Mouse (Mus musculus) megakaryocyte progenitor cell, adult 5-6 weeks (primary cell): ENCODE results near the gene Ppp1r7. TPM values are rescaled to one million over a fixed set of nuclear protein-coding genes. Genes with fewer than 3 reads are reported as not detected.

Source experiments
- ATAC-seq: replicated peaks from 2 replicates; pipeline ENCODE4 v1.8.0; 2016; ENCODE audit warnings: mild to moderate bottlenecking, moderate TSS enrichment, inconsistent platforms; ENCODE audit not compliant: poor library complexity
- total RNA-seq, 2 experiments: library from RNA; stranded (forward) in 1 of 2; stranded (reverse) in 1 of 2; fragments of 157-497, 149-512 nt in 1 of 2; fragments of 200-1000 nt in 1 of 2; gene quantifications; 2 replicates each; pipeline versions ENCODE4 v1.2.3 to v1.2.4; 2015 to 2017

Ppp1r7 gene
- total RNA-seq, 2 experiments from 2014 or later, result 16.0 to 27.1 TPM

- no peak for ATAC-seq
Observed at GRCm38 (mm10) chr1:93403403-93403802, 60.7 kb downstream of the Ppp1r7 start.

Other genes with a start within 250 kb of the Ppp1r7 start
- gene Kif1a, start 240.9 kb upstream of the Ppp1r7 start, total RNA-seq (2015), result 0.05 TPM in 1 of 2 replicates, not detected in the other
- not detected in 2 replicates for gene Kif1a, start 240.9 kb upstream of the Ppp1r7 start, total RNA-seq (2017)
- gene Agxt, start 207.6 kb upstream of the Ppp1r7 start, total RNA-seq (2015), result not detected in 2 replicates
- gene Agxt, start 207.6 kb upstream of the Ppp1r7 start, total RNA-seq (2017), result not detected in 2 replicates
- not detected in 2 replicates for gene 2310007B03Rik, start 181.9 kb upstream of the Ppp1r7 start, total RNA-seq (2015)
- not detected in 2 replicates for gene 2310007B03Rik, start 181.9 kb upstream of the Ppp1r7 start, total RNA-seq (2017)
- gene Crocc2, start 174.1 kb upstream of the Ppp1r7 start, total RNA-seq (2015), result not detected in 2 replicates
- not detected in 2 replicates for gene Crocc2, start 174.1 kb upstream of the Ppp1r7 start, total RNA-seq (2017)
- gene Sned1, start 107.0 kb upstream of the Ppp1r7 start, total RNA-seq (2015), result 0.44 and 3.2 TPM in 2 replicates
- gene Sned1, start 107.0 kb upstream of the Ppp1r7 start, total RNA-seq (2017), result 0.14 and 0.17 TPM in 2 replicates
- gene Mterf4, start 36.9 kb upstream of the Ppp1r7 start, total RNA-seq (2015), result 11.3 and 13.1 TPM in 2 replicates
- gene Mterf4, start 36.9 kb upstream of the Ppp1r7 start, total RNA-seq (2017), result 24.4 and 27.6 TPM in 2 replicates
- gene Pask, start 628 bp downstream of the Ppp1r7 start, total RNA-seq (2015), result 11.1 and 13.8 TPM in 2 replicates
- 10.4 and 12.6 TPM in 2 replicates for gene Pask, start 628 bp downstream of the Ppp1r7 start, total RNA-seq (2017)
- gene Ano7, start 31.1 kb downstream of the Ppp1r7 start, total RNA-seq (2015), result 0.05 and 1.1 TPM in 2 replicates
- gene Ano7, start 31.1 kb downstream of the Ppp1r7 start, total RNA-seq (2017), result 0.33 TPM in 1 of 2 replicates, not detected in the other
- 153 and 154 TPM in 2 replicates for gene Hdlbp, start 136.0 kb downstream of the Ppp1r7 start, total RNA-seq (2015)
- 115 and 138 TPM in 2 replicates for gene Hdlbp, start 136.0 kb downstream of the Ppp1r7 start, total RNA-seq (2017)
- gene Farp2, start 169.2 kb downstream of the Ppp1r7 start, total RNA-seq (2015), result 2.6 and 5.0 TPM in 2 replicates
- gene Farp2, start 169.2 kb downstream of the Ppp1r7 start, total RNA-seq (2017), result 1.0 and 1.1 TPM in 2 replicates